Mouse (Mus musculus): Measurements from ENCODE around the gene Gm49318. TPM values are rescaled to one million over a fixed set of nuclear protein-coding genes. Genes with fewer than 3 reads are reported as not detected.
"Not testable (repeated sequence)": the region's sequence is repeated elsewhere in the genome, so short reads cannot be mapped to it uniquely, and the experiment has no call there.

Gm49318 gene
- polyA plus RNA-seq, 1 experiment from 2014 or later: not detected

GRCm38 (mm10) chr9:22076223-22076622 is 5.2 kb upstream of the Gm49318 start:
- no peaks in the 10 kb centered on the region for H3K9me3 ChIP-seq (ENCODE audit: low read length)
- peaks cover 4% of the 10 kb centered on the region; the same call in 1 of the 2 replicates for H3K4me1 ChIP-seq (ENCODE audit: insufficient read depth)
- no peak for DNase-seq
- H3K4me3 ChIP-seq (ENCODE audit: low read depth, low read length): no peak overlapping the region
- TF ChIP-seq CTCF (IDR thresholded peaks at IDR 0.05; ENCODE audit: low read depth): no peak
- no peak for TF ChIP-seq EP300 (IDR thresholded peaks at IDR 0.05; ENCODE audit: low read depth)
- WGBS (ENCODE audit: insufficient replicate concordance): 92% methylated on average over 23 of the region's 23 CpGs
- no peaks in the 10 kb centered on the region for H3K27me3 ChIP-seq (ENCODE audit: insufficient read depth, low read length)
- ATAC-seq: no peak
- no peak overlapping the region for H3K4me2 ChIP-seq (ENCODE audit: low read depth, low read length)
- H3K36me3 ChIP-seq (replicated peaks; ENCODE audit: insufficient read depth, low read length): peaks cover 23% of the 10 kb centered on the region; the same call in 1 of the 2 replicates
- no peak overlapping the region for H3K9ac ChIP-seq (replicated peaks)
- H3K27ac ChIP-seq (ENCODE audit: low read depth): no peak overlapping the region

GRCm38 (mm10) chr9:22075778-22076177 is 4.7 kb upstream of the Gm49318 start:
- DNase-seq; H3K9ac ChIP-seq (replicated peaks); ATAC-seq; H3K4me2 ChIP-seq (ENCODE audit: low read depth, low read length); H3K27ac ChIP-seq (ENCODE audit: low read depth); H3K4me3 ChIP-seq (ENCODE audit: low read depth, low read length); H3K27me3 ChIP-seq (ENCODE audit: insufficient read depth, low read length); H3K4me1 ChIP-seq (ENCODE audit: insufficient read depth); H3K9me3 ChIP-seq (ENCODE audit: low read length): not testable (repeated sequence)
- 61% methylated on average over 5 of the region's 5 CpGs for WGBS (ENCODE audit: insufficient replicate concordance)
- H3K36me3 ChIP-seq (replicated peaks; ENCODE audit: insufficient read depth, low read length): peaks cover 23% of the 10 kb centered on the region; the same call in 1 of the 2 replicates

- TF ChIP-seq EP300 (IDR thresholded peaks at IDR 0.05; ENCODE audit: low read depth) (no peak), CTCF (IDR thresholded peaks at IDR 0.05; ENCODE audit: low read depth) (no peak)
- H3K4me3 ChIP-seq (ENCODE audit: low read depth, low read length): no peak overlapping the region
- H3K27me3 ChIP-seq (ENCODE audit: insufficient read depth, low read length): no peaks in the 10 kb centered on the region
- H3K9me3 ChIP-seq (ENCODE audit: low read length): no peaks in the 10 kb centered on the region
- H3K9ac ChIP-seq (replicated peaks): no peak overlapping the region
- peaks cover 21% of the 10 kb centered on the region for H3K36me3 ChIP-seq (replicated peaks; ENCODE audit: insufficient read depth, low read length)
- 92% methylated on average over 4 of the region's 4 CpGs for WGBS (ENCODE audit: insufficient replicate concordance)
- ATAC-seq (no peak), DNase-seq (no peak)
- H3K27ac ChIP-seq (ENCODE audit: low read depth): no peak overlapping the region
- peaks cover 13% of the 10 kb centered on the region for H3K4me1 ChIP-seq (ENCODE audit: insufficient read depth)
- H3K4me2 ChIP-seq (ENCODE audit: low read depth, low read length): no peak overlapping the region
Observed at GRCm38 (mm10) chr9:22072276-22072675, 1.2 kb upstream of the Gm49318 start.

GRCm38 (mm10) chr9:22069881-22070553 is 1.0 kb downstream of the Gm49318 start:
- peaks cover 13% of the 10 kb centered on the region for H3K4me1 ChIP-seq (ENCODE audit: insufficient read depth)
- peak overlapping the region; percentile 8; the same call in 1 of the 2 replicates for H3K9ac ChIP-seq (replicated peaks)
- WGBS (ENCODE audit: insufficient replicate concordance): 67% methylated on average over 4 of the region's 4 CpGs
- H3K9me3 ChIP-seq (ENCODE audit: low read length): no peaks in the 10 kb centered on the region
- ATAC-seq (no peak), DNase-seq (no peak)
- peaks cover 22% of the 10 kb centered on the region for H3K36me3 ChIP-seq (replicated peaks; ENCODE audit: insufficient read depth, low read length)
- no peaks in the 10 kb centered on the region for H3K27me3 ChIP-seq (ENCODE audit: insufficient read depth, low read length)
- H3K4me2 ChIP-seq (ENCODE audit: low read depth, low read length): peak overlapping the region; percentile 72
- 0 out of 2 replicates have a peak, but pooled peaks have one; percentile 21 for TF ChIP-seq CTCF (IDR thresholded peaks at IDR 0.05; ENCODE audit: low read depth)
- TF ChIP-seq EP300 (IDR thresholded peaks at IDR 0.05; ENCODE audit: low read depth): no peak
- H3K4me3 ChIP-seq (ENCODE audit: low read depth, low read length): peak overlapping the region; percentile 95
- H3K27ac ChIP-seq (ENCODE audit: low read depth): peak overlapping the region; percentile 95

GRCm38 (mm10) chr9:22067195-22067594 is 3.9 kb downstream of the Gm49318 start:
- DNase-seq: no peak
- 83% methylated on average over 5 of the region's 5 CpGs for WGBS (ENCODE audit: insufficient replicate concordance)
- no peak overlapping the region for H3K4me2 ChIP-seq (ENCODE audit: low read depth, low read length)
- no peaks in the 10 kb centered on the region for H3K9me3 ChIP-seq (ENCODE audit: low read length)
- peaks cover 13% of the 10 kb centered on the region for H3K4me1 ChIP-seq (ENCODE audit: insufficient read depth)
- no peak overlapping the region for H3K9ac ChIP-seq (replicated peaks)
- TF ChIP-seq EP300 (IDR thresholded peaks at IDR 0.05; ENCODE audit: low read depth) (no peak), CTCF (IDR thresholded peaks at IDR 0.05; ENCODE audit: low read depth) (no peak)
- H3K27me3 ChIP-seq (ENCODE audit: insufficient read depth, low read length): no peaks in the 10 kb centered on the region
- H3K36me3 ChIP-seq (replicated peaks; ENCODE audit: insufficient read depth, low read length): peaks cover 32% of the 10 kb centered on the region
- ATAC-seq: no peak
- no peak overlapping the region for H3K4me3 ChIP-seq (ENCODE audit: low read depth, low read length)
- no peak overlapping the region for H3K27ac ChIP-seq (ENCODE audit: low read depth)

GRCm38 (mm10) chr9:22066433-22066832 is 4.6 kb downstream of the Gm49318 start:
- Histone ChIP-seq H3K4me1 (ENCODE audit: insufficient read depth) (peaks cover 9% of the 10 kb centered on the region), H3K9me3 (ENCODE audit: low read length) (no peaks in the 10 kb centered on the region), H3K27me3 (ENCODE audit: insufficient read depth, low read length) (no peaks in the 10 kb centered on the region), H3K36me3 (replicated peaks; ENCODE audit: insufficient read depth, low read length) (peaks cover 35% of the 10 kb centered on the region), H3K9ac (replicated peaks) (no peak overlapping the region), H3K27ac (ENCODE audit: low read depth) (no peak overlapping the region), H3K4me2 (ENCODE audit: low read depth, low read length) (no peak overlapping the region), H3K4me3 (ENCODE audit: low read depth, low read length) (no peak overlapping the region)
- ATAC-seq (no peak), DNase-seq (peak; percentile 74)
- TF ChIP-seq EP300 (IDR thresholded peaks at IDR 0.05; ENCODE audit: low read depth): no peak
- TF ChIP-seq CTCF (IDR thresholded peaks at IDR 0.05; ENCODE audit: low read depth): peak; percentile 94
- WGBS (ENCODE audit: insufficient replicate concordance): 60% methylated on average over 3 of the region's 3 CpGs
